Mouse (Mus musculus) testis, adult 2 months (tissue): ENCODE data around the gene Aagab. TPM values are rescaled to one million over a fixed set of nuclear protein-coding genes. Genes with fewer than 3 reads are reported as not detected.

Experiments used
- H3K27ac ChIP-seq: fragments of 200-500 bp; 2 replicates; pipeline ENCODE4 v1.5.1; 2012; ENCODE audit warnings: low read depth, low read length; ENCODE audit not compliant: control insufficient read depth, insufficient read depth
- H3K27me3 ChIP-seq: fragments of 200-500 bp; 2 replicates; pipeline ENCODE4 v1.6.1; 2012; ENCODE audit warnings: mild to moderate bottlenecking, low read length, moderate library complexity; ENCODE audit not compliant: control insufficient read depth, insufficient read depth
- H3K36me3 ChIP-seq: fragments of 200-500 bp; 2 replicates; pipeline ENCODE4 v1.6.1; 2012; ENCODE audit warnings: mild to moderate bottlenecking, low read length; ENCODE audit not compliant: control insufficient read depth, insufficient read depth
- H3K4me1 ChIP-seq: fragments of 200-500 bp; 2 replicates; pipeline ENCODE4 v1.6.1; 2012; ENCODE audit warnings: low read length; ENCODE audit not compliant: control insufficient read depth, insufficient read depth
- H3K4me3 ChIP-seq: fragments of 200-500 bp; 2 replicates; pipeline ENCODE4 v1.5.1; 2012; ENCODE audit warnings: low read depth, mild to moderate bottlenecking, low read length, moderate library complexity, mixed read lengths; ENCODE audit not compliant: control insufficient read depth
- CTCF ChIP-seq: fragments of 200-500 bp; IDR thresholded peaks from 2 replicates; pipeline ENCODE4 v1.5.1; 2012; ENCODE audit warnings: low read depth, mild to moderate bottlenecking, inconsistent platforms, low read length, moderate library complexity; ENCODE audit not compliant: control insufficient read depth, insufficient read depth, insufficient replicate concordance
- POLR2A ChIP-seq: fragments of 200-500 bp; IDR thresholded peaks from 2 replicates; pipeline ENCODE4 v1.6.1; 2012; ENCODE audit warnings: low read depth, mild to moderate bottlenecking, inconsistent platforms, low read length, moderate library complexity; ENCODE audit not compliant: control insufficient read depth
- polyA plus RNA-seq: library from polyadenylated mRNA; depleted of rRNA; stranded (reverse); fragments of >200 nt; gene quantifications from 2 replicates; pipeline ENCODE4 v1.2.3, GENCODE M21; 2012

The Aagab gene
- polyA plus RNA-seq, 1 experiment = 12.2 TPM

DNA sequence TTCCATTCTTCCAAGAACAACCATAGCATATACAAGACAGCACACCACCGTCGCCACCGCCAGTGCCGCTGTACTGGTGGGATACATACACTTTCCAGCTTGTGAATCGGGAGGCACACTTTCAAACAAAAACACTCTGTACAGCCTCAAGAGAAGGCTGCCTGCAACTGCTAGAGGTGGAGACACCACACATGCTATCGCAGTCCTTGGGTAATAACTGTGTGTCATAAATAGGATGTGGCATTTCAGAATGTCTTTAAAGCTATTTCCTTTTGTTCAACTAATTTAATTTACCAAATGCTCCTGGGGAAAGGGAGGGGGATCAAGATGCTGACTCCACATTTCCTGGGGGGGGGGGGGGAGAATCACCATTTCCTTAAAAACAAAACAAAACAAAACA is 34.1 kb upstream of the Aagab start:
- H3K36me3 ChIP-seq = no peaks in the 10 kb centered on the region
- H3K4me3 ChIP-seq = no peak overlapping the region
- no peak overlapping the region for H3K27ac ChIP-seq
- no peaks in the 10 kb centered on the region for H3K4me1 ChIP-seq
- H3K27me3 ChIP-seq = no peaks in the 10 kb centered on the region
- TF ChIP-seq POLR2A (no peak), CTCF (no peak)

DNA sequence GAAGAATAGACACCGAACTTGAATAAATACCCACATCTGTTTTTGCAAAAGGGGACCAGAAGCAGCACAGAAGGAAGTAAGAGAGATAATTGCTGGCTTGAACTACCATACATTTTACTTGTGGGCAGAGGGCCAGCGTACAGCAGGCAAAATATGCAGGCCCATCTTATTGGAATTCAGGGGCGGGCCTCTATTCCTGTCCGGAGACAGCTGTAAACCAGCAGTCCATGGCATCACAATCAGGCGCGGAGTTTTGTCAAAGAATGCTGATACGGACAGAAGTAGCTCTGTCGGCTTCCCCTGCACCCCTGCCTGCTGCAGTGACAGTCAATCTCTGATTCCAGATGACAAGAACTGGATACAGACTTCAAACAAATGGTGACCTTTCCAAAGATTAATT is 33.7 kb upstream of the Aagab start:
- no peak overlapping the region for H3K27ac ChIP-seq
- TF ChIP-seq POLR2A (no peak), CTCF (no peak)
- no peaks in the 10 kb centered on the region for H3K4me1 ChIP-seq
- no peaks in the 10 kb centered on the region for H3K36me3 ChIP-seq
- H3K4me3 ChIP-seq = no peak overlapping the region
- H3K27me3 ChIP-seq = no peaks in the 10 kb centered on the region

DNA sequence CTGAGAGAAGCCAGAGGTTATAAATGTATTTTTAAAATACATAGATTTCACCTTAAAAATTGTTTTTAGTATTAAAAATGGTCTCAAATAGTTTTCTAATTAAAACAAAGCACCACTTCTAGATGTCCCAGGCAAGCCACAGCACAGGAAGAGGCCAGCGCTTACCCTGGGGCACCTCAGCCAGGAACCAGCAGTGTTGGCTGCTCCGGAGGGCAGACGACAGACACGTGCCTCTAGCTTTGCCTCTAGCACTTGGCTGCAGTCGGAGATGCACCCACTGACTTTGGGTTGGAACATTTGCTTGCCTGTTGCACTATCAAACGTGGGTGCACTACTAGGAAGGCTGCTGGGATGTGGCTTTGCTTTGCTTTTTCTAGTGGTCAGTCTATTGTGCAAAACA is 30.6 kb upstream of the Aagab start:
- no peaks in the 10 kb centered on the region for H3K36me3 ChIP-seq
- H3K27me3 ChIP-seq = no peaks in the 10 kb centered on the region
- no peak; the same call in 1 of the 2 replicates for TF ChIP-seq POLR2A
- TF ChIP-seq CTCF = no peak
- H3K4me1 ChIP-seq = no peaks in the 10 kb centered on the region
- no peak overlapping the region for H3K4me3 ChIP-seq
- H3K27ac ChIP-seq = no peak overlapping the region

DNA sequence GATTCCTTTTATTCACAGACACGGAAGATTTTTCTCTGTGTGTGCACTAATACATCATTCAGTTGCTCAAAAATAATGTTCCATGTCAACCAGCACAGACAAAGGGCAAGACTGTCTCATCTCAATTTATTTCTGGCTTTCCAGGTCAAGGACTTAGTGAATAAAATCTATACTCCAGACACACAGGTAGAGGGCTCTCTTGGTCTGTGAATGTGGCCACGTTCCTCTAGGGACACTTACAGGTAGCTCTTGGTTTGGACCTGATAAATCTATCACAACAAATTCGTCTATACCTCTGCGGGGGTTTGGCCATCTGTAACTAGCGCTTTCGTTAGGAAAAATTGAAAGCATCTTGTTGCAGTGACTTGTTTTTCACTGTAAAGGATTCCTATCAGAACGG is 29.6 kb upstream of the Aagab start:
- TF ChIP-seq CTCF (no peak), POLR2A (no peak)
- Histone ChIP-seq H3K27me3 (no peaks in the 10 kb centered on the region), H3K36me3 (no peaks in the 10 kb centered on the region), H3K4me3 (no peak overlapping the region), H3K27ac (no peak overlapping the region), H3K4me1 (no peaks in the 10 kb centered on the region)

DNA sequence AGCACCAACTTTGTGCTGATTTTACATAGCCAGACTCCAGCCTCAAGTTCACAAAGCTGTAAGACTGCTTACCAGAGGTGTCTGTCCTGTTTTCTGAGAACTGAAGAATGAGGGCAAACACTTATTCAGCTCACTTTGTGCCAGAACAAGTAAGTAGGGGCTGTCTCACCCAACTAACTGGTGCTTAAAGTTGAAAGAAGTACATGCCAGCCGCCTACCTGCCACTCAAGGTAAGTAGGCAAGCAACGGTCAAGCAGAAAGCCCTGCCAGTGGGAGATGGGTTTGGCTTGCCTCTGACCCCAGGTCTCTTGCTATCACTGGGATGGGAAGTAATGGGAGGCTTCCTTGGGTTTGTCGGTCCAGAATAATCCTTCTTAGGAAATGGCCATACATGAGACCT is 25.0 kb upstream of the Aagab start:
- no peak overlapping the region for H3K27ac ChIP-seq
- H3K36me3 ChIP-seq = 0 out of 2 replicates have a peak, but pooled peaks cover 1% of the 10 kb centered on the region
- H3K4me1 ChIP-seq = no peaks in the 10 kb centered on the region
- H3K4me3 ChIP-seq = no peak overlapping the region
- no peaks in the 10 kb centered on the region for H3K27me3 ChIP-seq
- TF ChIP-seq CTCF (no peak), POLR2A (no peak)

DNA sequence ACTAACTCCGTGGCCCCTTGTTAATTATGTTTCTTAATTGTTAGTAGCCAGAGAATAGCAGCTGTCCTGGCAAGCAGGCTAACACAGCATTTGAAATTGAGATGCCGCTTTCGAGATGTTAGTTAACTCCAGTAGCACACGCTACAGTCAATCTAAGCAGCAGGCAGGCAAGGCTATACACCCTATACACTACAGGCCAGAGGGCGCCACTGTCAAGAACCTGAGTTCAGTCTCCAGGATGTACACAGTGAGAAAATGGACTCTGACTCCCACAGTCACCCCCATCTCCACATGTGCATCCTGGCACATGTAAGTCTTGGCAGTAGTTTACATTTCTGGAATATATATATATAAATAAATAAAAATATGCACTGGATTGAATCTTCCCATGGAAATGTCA is 22.8 kb upstream of the Aagab start:
- no peak for TF ChIP-seq CTCF
- no peak for TF ChIP-seq POLR2A
- no peak overlapping the region for H3K27ac ChIP-seq
- no peak overlapping the region for H3K4me3 ChIP-seq
- no peaks in the 10 kb centered on the region for H3K27me3 ChIP-seq
- H3K36me3 ChIP-seq = peaks cover 1% of the 10 kb centered on the region; the same call in 1 of the 2 replicates
- H3K4me1 ChIP-seq = no peaks in the 10 kb centered on the region

DNA sequence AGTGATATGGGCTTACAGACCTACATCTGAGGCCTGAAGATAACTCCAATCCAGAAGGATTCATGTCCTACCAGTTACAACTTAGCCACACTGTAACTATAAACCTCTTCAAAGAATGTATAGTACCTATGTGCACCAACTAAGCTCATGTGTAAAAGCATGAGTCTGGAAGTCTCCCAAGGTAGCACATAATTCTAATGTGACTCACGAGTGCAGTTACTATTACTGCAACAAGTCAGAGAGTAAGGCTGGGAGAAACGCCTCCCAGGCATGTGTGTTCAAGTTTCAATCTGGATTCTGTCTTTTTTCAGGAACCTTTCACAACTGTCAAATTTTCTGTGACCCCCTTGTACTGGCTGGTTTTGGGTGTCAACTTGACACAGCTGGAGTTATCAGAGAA is 22.4 kb upstream of the Aagab start:
- no peak overlapping the region for H3K27ac ChIP-seq
- no peaks in the 10 kb centered on the region for H3K27me3 ChIP-seq
- no peaks in the 10 kb centered on the region for H3K4me1 ChIP-seq
- peaks cover 1% of the 10 kb centered on the region; the same call in 1 of the 2 replicates for H3K36me3 ChIP-seq
- TF ChIP-seq CTCF = no peak
- TF ChIP-seq POLR2A = no peak
- H3K4me3 ChIP-seq = no peak overlapping the region

DNA sequence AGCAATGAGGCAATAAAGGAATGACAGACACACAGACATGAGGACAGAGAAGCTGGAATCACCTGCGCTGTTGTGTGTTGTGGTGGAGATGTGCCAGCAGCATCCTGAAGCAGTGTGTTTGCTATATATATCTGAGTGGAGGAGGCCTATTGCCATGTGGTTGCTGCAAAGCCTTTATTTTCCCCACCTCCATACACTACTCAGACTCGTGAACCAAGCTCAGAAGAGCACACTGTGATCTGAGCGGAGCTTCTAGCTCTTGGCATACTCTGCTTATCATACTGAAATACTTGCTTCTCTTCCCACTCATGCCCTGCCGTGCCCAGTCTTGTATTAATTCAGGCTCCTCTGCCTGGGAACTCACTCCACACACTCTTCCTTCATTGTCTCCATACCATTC is 20.7 kb upstream of the Aagab start:
- Histone ChIP-seq H3K27me3 (no peaks in the 10 kb centered on the region), H3K4me3 (no peak overlapping the region), H3K36me3 (peaks cover 1% of the 10 kb centered on the region; the same call in 1 of the 2 replicates), H3K27ac (no peak overlapping the region), H3K4me1 (no peaks in the 10 kb centered on the region)
- TF ChIP-seq POLR2A (no peak), CTCF (no peak)
